Mouse (Mus musculus): Measurements from ENCODE around the gene Tmem176b.
"Not testable (repeated sequence)": the region's sequence is repeated elsewhere in the genome, so short reads cannot be mapped to it uniquely, and the experiment has no call there.

The Tmem176b gene

DNA sequence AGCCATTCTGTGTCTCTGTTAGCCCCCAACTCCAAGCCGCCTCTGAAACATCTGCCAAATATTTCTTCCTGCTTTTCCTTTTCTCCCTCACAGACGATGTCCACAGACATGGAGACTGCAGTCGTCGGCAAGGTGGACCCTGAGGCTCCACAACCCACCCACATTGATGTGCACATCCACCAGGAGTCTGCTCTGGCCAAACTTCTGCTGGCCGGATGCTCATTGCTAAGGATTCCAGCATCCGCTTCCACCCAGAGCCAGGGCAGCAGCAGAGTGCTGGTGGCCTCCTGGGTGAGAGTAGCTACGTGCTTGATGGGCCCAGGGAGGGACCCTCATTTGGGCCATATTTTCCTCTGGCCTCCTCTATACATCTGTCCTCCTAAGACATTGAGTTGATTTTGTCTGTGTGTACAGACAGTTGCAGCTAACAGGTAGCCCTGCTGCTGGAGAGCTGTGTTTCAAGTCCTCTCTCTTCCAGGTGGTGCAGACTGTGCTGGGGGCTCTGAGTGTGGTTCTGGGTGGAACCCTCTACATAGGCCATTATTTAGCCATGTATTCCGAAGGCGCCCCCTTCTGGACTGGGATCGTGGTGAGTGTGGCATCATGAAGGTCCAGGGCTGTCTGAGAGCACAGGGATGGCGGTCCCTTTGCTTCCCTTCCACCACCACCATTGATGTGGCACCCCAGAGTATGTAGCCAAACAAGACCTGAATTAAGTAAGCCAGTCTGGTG is 981 bp upstream of the Tmem176b start:
- peak; percentile 55 for DNase-seq (ENCODE audit: low read depth, low spot score)

DNA sequence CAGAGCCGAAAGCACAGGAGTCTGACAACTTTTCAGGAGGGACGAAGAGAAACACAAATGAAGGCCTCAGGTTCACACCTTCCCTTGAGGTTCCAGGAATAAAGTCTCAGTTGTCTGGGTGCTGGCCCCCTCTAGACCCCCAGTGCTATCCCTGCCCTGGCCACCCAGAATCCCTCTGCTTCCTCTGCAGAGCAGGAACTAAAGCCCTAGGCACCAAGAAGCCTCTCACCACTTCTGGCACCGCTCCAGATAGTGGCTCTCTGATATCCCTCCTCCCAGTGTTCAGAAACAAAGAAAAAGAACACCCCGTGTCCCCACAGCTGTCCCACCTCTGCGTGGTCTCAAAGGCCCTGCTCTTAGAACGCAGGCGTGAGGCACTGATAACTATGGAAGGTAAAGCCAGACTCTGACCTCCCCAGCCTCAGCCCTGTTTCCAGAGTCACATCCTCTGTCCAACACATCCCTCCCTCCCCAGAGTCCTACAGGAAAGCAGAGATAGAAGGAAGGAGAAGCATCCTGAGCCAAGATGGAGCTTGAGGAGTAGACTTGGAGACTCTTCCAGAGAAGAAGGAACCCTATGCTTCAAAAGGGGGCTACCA is 826 bp downstream of the Tmem176b start, which contains the start of gene Tmem176a:
Gene Tmem176a, plus strand, starts transcription at position 549 of the 599 bp plus-strand sequence.
- DNase-seq (ENCODE audit: low read depth, low spot score), result peak; percentile 20

DNA sequence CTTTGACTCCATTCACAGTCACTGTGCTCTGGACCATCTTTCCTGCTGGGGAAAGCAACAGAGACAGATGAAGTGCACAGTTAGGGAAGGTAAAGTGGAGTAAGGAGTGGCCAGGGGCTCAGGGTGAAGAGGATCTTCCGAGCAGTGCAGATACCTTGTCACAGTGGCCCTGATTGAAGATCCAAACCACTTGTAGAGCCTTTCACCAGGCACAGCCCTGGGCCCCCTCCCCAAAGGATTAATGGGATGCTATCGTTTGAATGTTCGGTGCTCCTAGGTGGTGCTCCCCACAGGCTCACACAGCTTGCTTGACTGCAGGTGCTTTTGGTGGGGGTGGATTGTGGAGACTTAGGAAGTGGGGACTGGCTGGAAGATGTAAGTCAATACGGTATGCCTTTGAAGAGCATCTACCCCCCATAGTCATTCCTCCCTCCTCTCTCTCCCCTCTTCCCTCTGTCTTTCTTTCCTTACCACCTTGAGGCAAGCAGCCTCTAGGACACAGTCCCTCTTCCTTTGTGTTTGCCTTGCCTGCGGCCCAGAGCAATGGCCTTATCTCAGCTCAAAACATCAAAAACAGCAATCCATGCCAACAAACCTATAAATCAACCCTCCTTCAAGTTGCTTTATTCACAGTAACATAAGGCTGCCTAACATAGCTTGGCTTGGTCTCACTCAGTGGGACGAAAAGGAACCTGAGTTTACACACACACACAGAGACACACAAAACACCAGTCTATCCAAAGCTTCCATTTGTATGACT is 2.8 kb downstream of the Tmem176b start:
- no peak for DNase-seq (ENCODE audit: low read depth, low spot score)

DNA sequence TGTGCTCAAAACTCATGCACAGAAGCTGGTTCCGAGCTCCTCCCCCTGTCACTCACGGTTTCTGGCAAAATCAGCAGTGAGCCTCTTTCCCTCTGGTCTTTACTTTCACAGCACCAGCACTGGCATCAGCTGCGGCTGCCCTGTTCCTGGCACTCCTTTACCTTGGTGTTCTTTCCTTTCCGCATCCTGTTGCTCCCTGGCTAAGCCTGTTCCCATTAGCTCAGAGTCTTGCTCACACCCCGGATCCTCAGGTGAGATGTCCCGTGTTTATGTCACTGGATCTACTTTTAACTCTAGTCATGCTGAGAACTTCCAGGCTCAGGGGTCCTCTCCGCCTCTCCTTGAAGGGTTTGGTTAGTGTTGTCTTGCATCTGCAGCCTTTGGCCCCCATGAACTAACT is 3.8 kb downstream of the Tmem176b start:
- no peak for DNase-seq (ENCODE audit: low read depth, low spot score)

DNA sequence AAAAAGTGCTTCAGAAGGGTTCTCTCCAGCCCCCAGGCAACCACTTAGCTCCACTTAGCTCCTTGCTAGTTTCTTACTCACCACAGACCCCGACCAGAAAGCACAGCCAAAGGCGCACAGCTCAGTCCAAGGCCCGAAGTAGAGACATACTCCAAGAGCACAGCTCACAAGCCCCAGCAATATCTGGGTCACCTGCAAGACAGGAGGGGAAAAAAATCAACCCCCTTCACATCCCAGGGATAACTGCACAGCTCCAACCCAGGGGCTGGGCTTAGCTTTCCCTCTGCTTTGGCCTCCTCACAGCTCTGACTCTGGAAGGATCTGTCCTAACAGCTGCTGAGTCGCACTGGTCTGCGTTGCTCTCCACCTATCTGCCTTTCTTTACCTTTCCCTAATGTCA is 5.2 kb downstream of the Tmem176b start:
- no peak for DNase-seq (ENCODE audit: low read depth, low spot score)

DNA sequence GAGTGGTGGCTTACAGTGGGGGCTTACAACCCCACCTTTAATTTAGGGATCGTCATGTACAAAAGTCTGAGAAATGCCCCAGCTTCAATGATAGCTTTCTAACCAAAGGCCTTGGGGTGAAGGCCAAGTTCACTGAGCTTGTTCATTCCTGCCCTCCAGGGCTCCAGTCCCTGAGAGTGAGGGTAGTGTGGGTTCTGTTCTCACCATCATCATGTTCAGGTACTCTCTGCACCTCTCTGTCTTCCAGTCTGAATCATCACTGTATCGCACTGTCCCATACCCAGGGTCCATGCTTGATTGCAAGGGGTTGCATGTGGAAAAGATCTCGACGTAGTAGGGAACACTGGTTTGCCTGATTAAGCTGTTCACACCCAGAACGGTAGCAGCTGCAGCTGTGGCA is 6.1 kb downstream of the Tmem176b start:
- DNase-seq (ENCODE audit: low read depth, low spot score), result no peak

DNA sequence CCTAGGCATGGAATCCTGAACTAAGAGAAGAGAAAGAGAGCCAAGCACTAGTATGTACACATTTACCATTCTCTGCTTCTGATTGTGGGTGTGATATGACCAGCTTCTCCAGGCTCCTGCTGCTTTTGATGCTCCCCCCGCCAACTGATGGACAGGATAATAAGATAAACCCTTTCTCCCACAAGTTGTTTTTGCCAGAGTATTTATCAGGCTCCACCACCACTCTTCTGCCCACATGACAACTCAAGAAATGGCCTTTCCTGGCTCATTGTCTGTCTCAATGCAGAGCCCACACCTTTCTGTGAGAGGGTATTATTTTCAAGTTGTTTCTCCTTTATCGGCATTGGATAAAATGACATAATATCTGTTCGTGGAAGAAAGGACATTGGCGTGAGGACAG is 7.8 kb downstream of the Tmem176b start:
- DNase-seq (ENCODE audit: low read depth, low spot score), result no peak

DNA sequence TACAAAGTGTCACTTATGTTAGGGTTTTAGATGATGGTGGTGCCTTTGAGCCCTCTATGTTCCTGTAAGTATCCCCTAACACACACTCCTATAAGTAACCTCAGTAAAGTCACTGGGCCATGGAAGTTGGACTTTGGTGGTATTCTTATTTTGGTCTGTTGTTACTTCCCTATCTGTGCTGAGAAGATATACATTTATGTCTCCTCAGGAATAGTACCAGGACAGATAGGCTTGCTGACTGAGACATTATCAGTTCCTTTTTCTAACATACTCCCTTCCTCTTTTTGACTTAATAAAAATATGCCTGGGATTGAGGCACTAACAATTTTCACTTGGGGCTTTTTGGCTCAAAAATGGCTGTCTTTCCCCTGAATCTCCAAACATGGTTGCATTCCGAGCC is 8.9 kb downstream of the Tmem176b start:
- DNase-seq (ENCODE audit: low read depth, low spot score), result no peak

DNA sequence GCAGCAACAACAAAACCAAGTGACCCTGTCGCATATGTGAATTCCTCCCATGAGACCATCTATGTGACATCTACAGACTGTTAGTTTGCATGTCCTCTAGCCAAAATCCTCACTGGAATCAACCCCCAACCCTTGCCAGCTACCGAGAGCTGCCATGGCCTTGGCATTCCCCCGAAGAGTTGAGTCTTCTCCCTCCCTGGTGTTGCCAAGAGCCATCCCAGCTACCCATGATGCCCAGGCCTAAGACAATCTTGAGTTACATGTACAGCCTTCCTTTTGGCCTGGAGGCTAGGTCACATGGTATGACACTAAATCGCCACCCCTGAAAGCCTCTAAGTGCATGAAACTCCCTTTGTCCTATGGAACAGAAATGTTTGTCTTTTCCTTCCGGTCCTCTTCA is 10.2 kb downstream of the Tmem176b start:
- no peak for DNase-seq (ENCODE audit: low read depth, low spot score)

DNA sequence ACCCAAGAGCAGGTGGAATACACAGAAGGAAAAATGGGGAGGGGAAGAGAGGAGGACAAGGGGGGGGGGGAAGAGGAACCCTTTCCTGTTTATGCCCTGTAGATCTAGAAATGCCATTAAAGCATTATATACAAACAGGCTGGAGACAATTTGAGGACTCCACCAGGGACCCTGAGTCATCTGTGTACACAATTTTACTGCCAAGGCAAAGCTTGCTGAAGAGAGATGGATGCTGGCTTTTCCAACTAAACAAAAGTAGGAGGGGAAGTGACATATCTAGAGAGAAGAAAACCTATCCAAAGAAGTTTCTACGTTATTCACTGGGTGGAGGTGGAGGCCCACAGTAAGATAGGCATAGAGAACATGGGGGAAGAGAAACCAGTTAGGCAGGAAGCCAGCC is 11.1 kb downstream of the Tmem176b start:
- no peak for DNase-seq (ENCODE audit: low read depth, low spot score)

DNA sequence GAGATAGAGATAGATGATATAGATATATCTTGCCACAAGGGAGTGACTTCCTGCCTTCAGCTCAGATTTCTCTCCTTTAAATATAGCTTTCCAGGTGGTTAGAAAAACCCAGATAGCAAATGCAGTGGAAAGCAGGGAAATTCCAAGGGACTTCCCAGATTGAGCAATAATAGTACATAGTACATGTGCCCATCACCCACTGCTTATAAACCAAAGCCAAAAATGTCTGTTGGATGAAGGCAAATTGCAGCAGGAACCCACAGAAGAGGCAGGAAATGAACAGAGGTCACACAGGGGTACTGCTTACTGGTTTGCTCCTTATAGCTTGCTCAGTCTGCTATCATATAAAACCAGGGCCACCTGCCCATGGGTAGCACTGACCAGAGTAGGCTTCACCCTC is 11.6 kb downstream of the Tmem176b start:
- DNase-seq (ENCODE audit: low read depth, low spot score), result peak; percentile 52

DNA sequence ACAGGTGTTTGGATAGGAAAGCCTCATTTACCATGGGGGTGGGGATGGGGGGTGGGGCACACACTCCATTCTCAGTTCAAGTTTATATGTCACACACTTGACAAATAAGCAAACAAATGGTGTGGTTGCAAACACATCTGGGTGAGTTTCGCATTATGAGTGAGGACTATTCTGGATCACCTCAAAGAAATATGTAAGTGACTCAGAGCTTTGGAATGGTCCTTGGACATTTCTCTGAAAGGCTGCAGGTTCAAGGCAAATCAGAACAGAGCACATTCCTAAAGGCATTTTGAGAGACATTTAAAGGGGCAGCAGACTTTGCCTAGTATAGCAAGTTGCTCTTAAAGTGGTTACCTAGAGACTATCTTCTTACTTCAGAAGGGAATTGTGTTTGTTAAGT is 12.3 kb downstream of the Tmem176b start:
- DNase-seq (ENCODE audit: low read depth, low spot score), result no peak

DNA sequence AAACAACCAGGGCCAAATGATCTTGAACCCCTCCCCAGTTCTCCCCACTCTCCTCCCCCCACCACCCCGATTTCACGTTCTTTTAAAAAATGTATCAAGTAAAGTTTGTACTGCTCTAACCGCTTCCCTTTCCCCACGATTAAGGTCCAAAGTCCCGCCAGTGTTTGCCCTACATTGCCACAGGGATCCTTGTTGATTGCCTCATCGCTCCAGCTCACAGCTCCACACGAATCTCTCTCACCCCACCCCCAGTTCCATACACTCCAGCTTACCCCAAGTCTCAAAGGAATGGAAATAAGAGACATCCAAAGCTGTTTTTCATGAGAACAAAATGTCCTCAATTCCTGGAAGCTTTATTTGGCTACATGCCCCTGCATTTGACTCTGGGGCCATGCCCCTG is 16.3 kb downstream of the Tmem176b start:
- DNase-seq (ENCODE audit: low read depth, low spot score), result no peak

DNA sequence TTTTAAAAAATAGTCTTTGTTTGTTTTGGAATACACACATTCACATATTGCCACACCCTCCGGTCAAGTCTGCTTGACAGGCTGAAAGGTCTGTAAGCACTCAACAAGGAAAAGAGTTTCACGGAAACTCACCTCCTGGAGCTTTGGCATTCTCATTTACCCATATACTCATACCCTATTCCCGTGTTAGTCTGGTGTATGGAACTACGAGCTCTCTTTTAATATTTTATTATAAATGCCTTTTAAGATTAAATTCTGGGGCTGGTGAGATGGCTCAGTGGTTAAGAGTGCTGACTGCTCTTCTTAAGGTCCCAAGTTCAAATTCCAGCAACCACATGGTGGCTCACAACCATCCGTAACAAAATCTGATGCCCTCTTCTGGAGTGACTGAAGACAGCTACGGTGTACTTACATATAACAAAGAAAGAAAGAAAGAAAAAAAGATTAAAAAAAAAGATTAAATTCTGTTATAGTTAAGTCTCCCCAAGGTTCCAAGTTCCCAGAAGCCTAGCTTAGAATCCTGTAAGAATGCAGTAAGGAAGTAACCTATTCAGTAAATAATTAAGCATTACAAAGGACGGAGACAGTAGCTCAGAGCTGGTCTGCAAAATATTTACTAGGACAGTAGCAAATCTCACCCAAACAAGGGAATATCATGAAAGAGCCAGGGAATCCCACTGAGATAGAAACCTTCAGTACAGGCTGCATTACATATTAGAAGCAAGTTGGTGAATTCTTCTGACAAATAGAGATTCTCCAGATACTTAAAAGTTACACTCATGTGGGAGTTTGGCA is 19.1 kb downstream of the Tmem176b start:
- DNase-seq (ENCODE audit: low read depth, low spot score), result not testable (repeated sequence)

DNA sequence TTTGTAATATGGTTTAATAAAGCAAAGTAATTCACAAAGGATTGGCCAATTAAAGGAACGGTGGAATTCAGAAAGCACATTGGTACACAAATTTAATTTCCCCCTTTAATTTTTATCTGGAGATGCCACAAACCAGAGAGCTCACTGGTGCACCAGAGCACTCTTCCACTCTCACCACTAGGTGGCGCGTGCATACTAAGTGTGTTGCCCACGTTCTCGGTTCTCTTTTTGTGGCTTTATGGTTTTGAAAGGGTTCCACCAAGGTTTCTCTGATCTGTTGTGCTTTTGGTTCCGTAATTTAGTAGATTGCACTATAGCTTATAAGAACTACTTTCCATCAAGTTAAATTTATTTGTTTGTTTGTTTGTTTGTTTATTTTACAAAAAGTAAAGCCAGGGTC is 23.5 kb downstream of the Tmem176b start:
- DNase-seq (ENCODE audit: low read depth, low spot score), result peak; percentile 89

DNA sequence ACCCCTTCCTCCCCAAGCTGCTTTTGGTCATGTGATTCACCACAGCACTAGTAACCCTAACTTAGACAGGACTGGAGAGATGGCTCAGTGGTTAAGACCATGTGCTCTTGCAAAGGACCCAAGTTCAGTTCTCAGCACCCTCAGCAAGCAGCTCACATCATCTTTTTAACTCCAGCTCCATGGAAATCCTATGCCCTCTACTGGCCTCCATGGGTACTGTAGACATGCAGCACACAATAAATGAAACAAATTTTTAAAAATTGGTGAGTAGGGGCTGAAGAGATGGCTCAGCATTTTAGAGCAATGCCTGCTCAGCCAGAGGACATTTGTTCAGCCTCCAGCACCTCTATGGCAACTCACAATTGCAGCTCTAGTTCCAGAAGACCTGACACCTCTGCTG is 26.3 kb downstream of the Tmem176b start:
- peak; percentile 28 for DNase-seq (ENCODE audit: low read depth, low spot score)

DNA sequence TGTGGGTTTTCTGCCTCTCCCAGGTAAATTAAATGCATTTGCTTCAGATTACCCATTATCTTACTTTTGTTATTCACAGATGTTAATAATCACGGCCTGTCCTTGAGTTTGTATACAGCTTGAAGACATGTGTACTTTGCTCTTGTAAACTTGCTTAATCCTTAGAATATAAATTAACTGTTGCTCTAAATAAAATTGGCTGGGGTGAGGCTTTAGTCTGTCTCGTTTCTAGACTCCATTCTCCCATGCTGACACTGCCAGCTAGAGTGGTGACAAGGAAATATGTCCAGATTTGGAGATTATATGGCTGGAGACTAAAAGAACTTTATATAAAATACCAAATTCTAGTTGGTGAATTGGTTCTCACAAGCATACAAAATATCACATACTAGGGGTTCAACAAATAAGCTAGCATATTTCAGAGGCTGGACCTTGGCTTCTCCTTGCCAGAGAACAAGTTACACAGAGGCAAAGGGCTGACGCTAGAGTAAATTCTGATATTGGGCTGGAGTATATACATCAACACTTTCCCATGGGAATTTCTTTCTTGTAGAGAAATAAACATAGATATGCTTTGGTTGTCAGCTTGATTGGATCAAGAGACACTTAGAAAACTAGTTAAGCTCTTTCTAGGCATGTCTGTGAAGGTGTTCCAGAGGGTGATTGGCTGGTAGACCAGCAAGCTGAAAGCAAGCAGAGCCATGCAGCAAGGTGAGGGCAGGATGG is 31.6 kb downstream of the Tmem176b start:
- DNase-seq (ENCODE audit: low read depth, low spot score), result no peak

DNA sequence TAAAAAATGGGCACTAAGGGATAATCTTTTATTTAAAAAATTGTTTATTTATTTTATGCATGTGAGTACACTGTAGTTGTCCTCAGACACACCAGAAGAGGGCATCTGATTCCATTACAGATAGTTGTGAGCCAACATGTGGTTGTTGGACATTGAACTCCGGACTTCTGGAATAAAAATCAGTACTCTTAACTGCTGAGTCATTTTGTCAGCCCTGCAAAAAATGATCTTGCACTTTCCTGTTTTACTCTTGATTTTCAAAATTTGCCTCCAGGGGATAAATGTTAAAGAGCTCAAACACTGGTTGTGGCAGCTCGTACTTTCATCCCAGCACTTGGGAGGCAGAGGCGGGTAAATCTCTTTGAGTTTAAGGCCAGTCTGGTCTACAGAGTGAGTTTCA is 34.5 kb downstream of the Tmem176b start:
- no peak for DNase-seq (ENCODE audit: low read depth, low spot score)

DNA sequence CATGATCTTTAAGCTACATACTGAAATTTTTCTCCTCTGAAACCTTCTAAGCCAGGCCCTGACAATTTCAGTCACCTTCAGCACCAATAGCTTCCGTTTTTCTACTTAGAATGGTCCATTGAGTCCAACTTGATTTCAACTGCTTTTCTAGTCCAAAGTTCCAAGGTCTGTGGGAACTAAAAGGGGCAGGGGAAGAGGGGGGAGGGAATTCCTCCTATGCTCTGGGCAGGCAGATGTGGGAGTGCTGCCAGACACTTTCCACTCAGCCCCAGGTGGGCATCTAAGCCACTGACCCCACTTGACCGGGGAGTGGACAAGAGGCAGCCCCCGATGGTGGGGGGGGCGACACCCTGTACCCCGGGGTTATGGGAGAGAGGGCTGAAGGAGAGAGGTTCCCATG is 37.0 kb downstream of the Tmem176b start:
- DNase-seq (ENCODE audit: low read depth, low spot score), result no peak

DNA sequence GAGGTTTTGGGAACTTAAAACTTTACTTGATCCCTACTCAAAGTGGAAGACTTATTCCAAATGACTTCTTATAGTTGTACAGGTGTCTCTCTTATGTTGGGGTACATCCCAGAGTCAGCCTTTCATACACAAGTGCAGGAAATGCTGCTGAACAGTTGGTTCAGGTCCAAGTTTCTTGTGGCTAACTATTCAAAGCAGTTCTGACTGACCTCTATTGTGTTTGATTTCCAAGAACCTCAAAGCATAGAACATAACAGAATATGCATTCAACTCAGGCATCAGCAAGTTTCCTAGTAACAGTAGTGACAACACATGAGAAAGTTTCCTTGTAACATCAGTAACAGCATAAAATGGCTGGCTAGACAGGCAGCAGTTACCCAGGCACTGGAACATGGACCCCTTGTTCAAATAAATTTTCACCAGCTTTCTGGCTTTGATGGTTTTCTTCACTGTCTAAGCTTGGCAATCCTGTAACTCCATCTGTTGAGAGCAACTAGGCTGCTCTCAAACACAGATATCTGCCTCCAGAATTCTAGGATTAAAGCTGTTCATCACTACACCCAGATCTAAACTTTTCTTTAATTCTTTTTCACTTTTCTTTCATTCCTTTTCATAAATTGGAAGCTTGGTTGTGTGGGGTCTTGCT is 37.8 kb downstream of the Tmem176b start:
- DNase-seq (ENCODE audit: low read depth, low spot score), result peak; percentile 24

DNA sequence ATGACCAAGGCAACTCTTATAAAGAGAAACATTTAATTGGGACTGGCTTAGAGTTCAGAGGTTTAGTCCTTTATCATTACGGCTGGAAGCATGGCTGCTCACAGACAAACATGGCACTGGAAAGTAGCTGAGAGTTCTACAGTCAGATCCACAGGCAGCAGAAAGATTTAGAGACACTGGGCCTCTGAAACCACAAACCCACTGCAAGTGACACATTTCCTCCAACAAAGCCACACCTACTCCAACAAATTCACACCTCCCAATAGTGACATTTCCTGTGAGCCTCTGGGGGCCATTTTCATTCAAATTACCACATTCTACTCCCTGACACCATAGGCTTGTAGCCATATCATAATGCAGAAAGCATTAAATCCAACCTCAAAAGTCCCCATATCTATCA is 39.4 kb downstream of the Tmem176b start:
- peak; percentile 81 for DNase-seq (ENCODE audit: low read depth, low spot score)

All from CD4-positive, CD25-positive, alpha-beta regulatory T cell, adult 2 months (primary cell).